Mouse (Mus musculus) liver, postnatal 0 days (tissue): ENCODE results near the gene Rpl35. TPM values are rescaled to one million over a fixed set of nuclear protein-coding genes. Genes with fewer than 3 reads are reported as not detected.

Source experiments
- ATAC-seq: fragments of 200-750 bp; cut with Nextera tagmentation; 2 replicates; pipeline ENCODE4 v1.8.0; 2017; ENCODE audit warnings: mild to moderate bottlenecking, moderate library complexity
- DNase-seq: peaks from one replicate; pipeline ENCODE4 v3.0.0-alpha.2; 2016
- H3K27ac ChIP-seq: fragments of 300-500 bp; sonication (generic); 2 replicates; pipeline ENCODE4 v1.5.1; 2014; ENCODE audit warnings: antibody characterized with exemption, moderate library complexity, mild to moderate bottlenecking, low read depth
- H3K27me3 ChIP-seq: fragments of 300-500 bp; sonication (generic); 2 replicates; pipeline ENCODE4 v1.6.1; 2014; ENCODE audit warnings: low read length, control low read depth, mixed read lengths; ENCODE audit not compliant: insufficient read depth
- H3K36me3 ChIP-seq: fragments of 300-500 bp; sonication (generic); replicated peaks from 2 replicates; pipeline ENCODE4 v1.6.1; 2014; ENCODE audit warnings: mild to moderate bottlenecking, control low read depth, low read length, moderate library complexity, mixed read lengths; ENCODE audit not compliant: insufficient read depth
- H3K4me1 ChIP-seq: fragments of 300-500 bp; sonication (generic); 2 replicates; pipeline ENCODE4 v1.6.1; 2014; ENCODE audit warnings: antibody characterized with exemption, mild to moderate bottlenecking, control low read depth; ENCODE audit not compliant: insufficient read depth
- H3K4me2 ChIP-seq: fragments of 300-500 bp; sonication (generic); 2 replicates; pipeline ENCODE4 v1.6.1; 2014; ENCODE audit warnings: low read depth, mild to moderate bottlenecking, low read length, moderate library complexity, mixed read lengths
- H3K4me3 ChIP-seq: fragments of 300-500 bp; sonication (generic); 2 replicates; pipeline ENCODE4 v1.5.1; 2014; ENCODE audit warnings: low read depth, low read length
- H3K9ac ChIP-seq: fragments of 300-500 bp; sonication (generic); replicated peaks from 2 replicates; pipeline ENCODE4 v1.6.1; 2014; ENCODE audit warnings: mild to moderate bottlenecking, moderate library complexity
- H3K9me3 ChIP-seq: fragments of 300-500 bp; sonication (generic); 2 replicates; pipeline ENCODE4 v1.6.1; 2016; ENCODE audit warnings: mild to moderate bottlenecking, control low read depth, low read length, mixed read lengths
- CTCF ChIP-seq: sonication (generic); IDR thresholded peaks from 2 replicates; pipeline ENCODE4 v1.5.1; 2016; ENCODE audit warnings: antibody characterized with exemption, low read depth
- EP300 ChIP-seq: IDR thresholded peaks from 2 replicates; pipeline ENCODE4 v1.6.1; 2016; ENCODE audit warnings: antibody characterized with exemption, low read depth, mild to moderate bottlenecking
- WGBS: fragments of 180-500 bp; shearing (Covaris S2); extraction: QIAGEN DNeasy Blood & Tissue Kit; methylation state at CpG from one replicate; pipeline ENCODE4 v1.1.7; 2014; ENCODE audit not compliant: insufficient replicate concordance; 5-methylcytosine and 5-hydroxymethylcytosine counted together
- polyA plus RNA-seq: library from polyadenylated mRNA; unstranded; fragments of >200 nt; fragmentation: Nextera tagmentation; extraction: Ambion mirVana; gene quantifications from 2 replicates; pipeline ENCODE4 v1.2.1, GENCODE M21; 2015

Gene Rpl35
- polyA plus RNA-seq, 1 experiment from 2014 or later, result 574 TPM

DNA sequence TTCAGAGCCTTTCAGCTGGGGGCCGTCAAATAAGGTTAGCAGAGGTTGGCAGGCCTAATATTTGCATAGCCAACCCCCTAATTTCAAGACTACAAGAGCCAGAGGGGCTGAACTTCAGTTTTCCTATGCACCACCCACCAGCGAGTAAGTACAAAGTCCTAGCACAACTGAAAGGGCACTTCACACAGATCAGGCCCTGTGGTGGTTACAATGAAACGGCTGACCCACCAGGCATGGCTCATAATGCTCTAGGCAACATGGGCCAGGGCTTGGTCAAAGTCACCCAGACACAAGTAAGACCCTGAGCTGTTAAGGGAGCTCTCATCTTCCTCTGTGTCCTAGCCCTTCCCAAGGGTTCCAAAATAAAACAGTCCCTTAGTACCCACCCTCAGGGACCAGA, 3.6 kb downstream of the Rpl35 start:
- Histone ChIP-seq H3K27me3 (no peaks in the 10 kb centered on the region), H3K4me1 (peaks cover 44% of the 10 kb centered on the region), H3K9me3 (no peaks in the 10 kb centered on the region), H3K27ac (no peak overlapping the region), H3K4me2 (peak overlapping the region; percentile 92; the same call in 1 of the 2 replicates), H3K36me3 (peaks cover 39% of the 10 kb centered on the region), H3K4me3 (no peak overlapping the region), H3K9ac (no peak overlapping the region)
- ATAC-seq, result no peak
- WGBS, result 56% methylated on average over 3 of the region's 3 CpGs
- TF ChIP-seq CTCF, result no peak
- no peak for TF ChIP-seq EP300
- no peak for DNase-seq

GRCm38 (mm10) chr2:39000587-39000919, 4.9 kb downstream of the Rpl35 start:
- WGBS, result 75% methylated on average over 4 of the region's 4 CpGs
- Histone ChIP-seq H3K9ac (no peak overlapping the region), H3K4me2 (no peak overlapping the region), H3K9me3 (no peaks in the 10 kb centered on the region), H3K27ac (no peak overlapping the region), H3K4me3 (no peak overlapping the region), H3K4me1 (peaks cover 34% of the 10 kb centered on the region), H3K27me3 (no peaks in the 10 kb centered on the region), H3K36me3 (peaks cover 39% of the 10 kb centered on the region)
- ATAC-seq (no peak), DNase-seq (no peak)
- TF ChIP-seq CTCF (no peak), EP300 (no peak)

DNA sequence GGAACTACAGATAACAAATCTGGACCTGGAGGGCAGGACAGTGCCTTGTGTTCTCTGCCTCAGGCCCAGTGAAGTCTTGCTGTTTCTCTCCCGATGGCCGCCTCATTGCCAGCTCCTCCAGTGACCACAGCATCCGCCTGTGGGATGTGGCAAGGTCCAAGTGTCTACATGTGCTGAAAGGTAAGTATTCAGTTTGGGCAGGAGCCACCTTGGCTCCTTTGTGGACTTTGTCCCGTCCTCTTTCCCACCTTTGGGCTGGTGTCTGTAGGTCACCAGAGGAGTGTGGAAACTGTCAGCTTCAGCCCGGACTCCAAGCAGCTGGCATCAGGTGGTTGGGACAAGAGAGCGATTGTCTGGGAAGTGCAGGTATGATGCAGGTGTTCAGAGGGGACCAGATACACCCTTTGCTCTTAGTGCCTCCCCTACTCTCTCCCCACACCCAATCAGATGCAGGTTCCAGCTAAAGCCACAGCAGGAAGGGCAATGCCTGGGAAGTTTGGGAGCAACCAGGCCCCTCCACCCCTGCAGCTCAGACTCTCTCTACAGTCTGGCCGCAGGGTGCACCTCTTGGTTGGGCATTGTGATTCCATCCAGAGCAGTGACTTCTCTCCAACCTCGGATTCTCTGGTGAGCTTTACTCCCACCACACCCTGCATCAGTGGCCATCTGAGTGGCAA, 5.4 kb downstream of the Rpl35 start:
- TF ChIP-seq EP300, result no peak
- TF ChIP-seq CTCF, result no peak
- 64% methylated on average over 8 of the region's 8 CpGs for WGBS
- peaks cover 39% of the 10 kb centered on the region for H3K36me3 ChIP-seq
- H3K27ac ChIP-seq, result no peak overlapping the region
- no peaks in the 10 kb centered on the region for H3K27me3 ChIP-seq
- ATAC-seq (no peak), DNase-seq (peak; percentile 20)
- no peak overlapping the region for H3K9ac ChIP-seq
- H3K4me3 ChIP-seq, result no peak overlapping the region
- peaks cover 34% of the 10 kb centered on the region for H3K4me1 ChIP-seq
- no peak overlapping the region for H3K4me2 ChIP-seq
- no peaks in the 10 kb centered on the region for H3K9me3 ChIP-seq

- H3K4me2 ChIP-seq, result no peak overlapping the region
- no peak for ATAC-seq
- no peak overlapping the region for H3K27ac ChIP-seq
- 51% methylated on average over 4 of the region's 4 CpGs for WGBS
- no peaks in the 10 kb centered on the region for H3K27me3 ChIP-seq
- no peak overlapping the region for H3K9ac ChIP-seq
- TF ChIP-seq CTCF, result no peak
- TF ChIP-seq EP300, result no peak
- no peaks in the 10 kb centered on the region for H3K9me3 ChIP-seq
- peaks cover 39% of the 10 kb centered on the region for H3K36me3 ChIP-seq
- no peak overlapping the region for H3K4me3 ChIP-seq
- DNase-seq, result no peak
- H3K4me1 ChIP-seq, result peaks cover 32% of the 10 kb centered on the region
These were observed 6.0 kb downstream of the Rpl35 start for GRCm38 (mm10) chr2:38999381-38999780.

- Histone ChIP-seq H3K36me3 (peaks cover 25% of the 10 kb centered on the region), H3K27me3 (no peaks in the 10 kb centered on the region), H3K27ac (peak within 1 kb of the TSS; percentile 46; the same call in 1 of the 2 replicates), H3K9me3 (no peaks in the 10 kb centered on the region), H3K4me3 (peak within 1 kb of the TSS; percentile 57), H3K4me1 (peaks cover 16% of the 10 kb centered on the region), H3K9ac (peak within 1 kb of the TSS; percentile 55), H3K4me2 (peak within 1 kb of the TSS; percentile 80)
- peak; percentile 93 for ATAC-seq
- 10% methylated on average over 33 of the region's 33 CpGs for WGBS
- peak; percentile 89 for DNase-seq
- TF ChIP-seq EP300 (no peak), CTCF (peak; percentile 99)
These were observed 7.7 kb downstream of the Rpl35 start, which contains the start of gene Wdr38 for GRCm38 (mm10) chr2:38997386-38998374. TSS of gene Wdr38 (plus strand) at chr2:38997476.

DNA sequence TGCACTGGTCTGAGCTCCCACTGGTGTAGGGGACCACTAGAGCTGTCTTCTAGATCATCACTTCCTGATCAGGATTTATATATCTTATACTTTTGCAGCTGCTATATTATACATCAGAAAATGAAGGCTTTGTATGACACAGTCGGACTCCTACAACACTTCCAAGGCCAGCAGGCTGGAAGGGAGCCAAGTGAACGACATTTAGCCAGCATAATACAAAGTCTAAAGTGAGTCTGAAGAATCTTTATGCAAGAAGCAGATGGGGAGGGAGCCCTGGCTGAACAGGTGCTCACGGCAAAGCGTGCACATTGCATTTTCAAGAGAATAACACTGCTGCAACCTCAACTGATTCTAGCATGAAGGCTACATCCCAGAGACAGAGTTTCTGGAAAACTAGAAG, 13.0 kb downstream of the Rpl35 start:
- Histone ChIP-seq H3K27ac (no peak overlapping the region), H3K36me3 (no peaks in the 10 kb centered on the region), H3K27me3 (no peaks in the 10 kb centered on the region), H3K4me3 (no peak overlapping the region), H3K9ac (no peak overlapping the region), H3K9me3 (no peaks in the 10 kb centered on the region), H3K4me2 (no peak overlapping the region), H3K4me1 (peaks cover 2% of the 10 kb centered on the region; the same call in 1 of the 2 replicates)
- WGBS, result 61% methylated on average over 4 of the region's 4 CpGs
- TF ChIP-seq CTCF (no peak), EP300 (no peak)
- no peak for DNase-seq
- no peak for ATAC-seq
